Mouse (Mus musculus) ES-Bruce4 (cell line): ENCODE results near the gene Rex1bd. TPM values are rescaled to one million over a fixed set of nuclear protein-coding genes. Genes with fewer than 3 reads are reported as not detected.

Source experiments
- H3K27ac ChIP-seq: 2 replicates; pipeline ENCODE4 v1.5.1; 2012; ENCODE audit warnings: low read length, inconsistent platforms; ENCODE audit not compliant: insufficient read depth
- H3K27me3 ChIP-seq: 2 replicates; pipeline ENCODE4 v1.6.1; 2012; ENCODE audit warnings: mild to moderate bottlenecking, low read length, inconsistent platforms; ENCODE audit not compliant: control insufficient read depth, poor library complexity, insufficient read depth, severe bottlenecking
- H3K36me3 ChIP-seq: 2 replicates; pipeline ENCODE4 v1.6.1; 2012; ENCODE audit warnings: inconsistent platforms, mild to moderate bottlenecking, low read length, moderate library complexity; ENCODE audit not compliant: control insufficient read depth, poor library complexity, insufficient read depth, severe bottlenecking
- H3K4me1 ChIP-seq: one replicate; pipeline ENCODE4 v1.8.1; 2011; ENCODE audit warnings: low read length; ENCODE audit not compliant: control insufficient read depth, insufficient read depth
- H3K4me3 ChIP-seq: 2 replicates; pipeline ENCODE4 v1.5.1; 2011; ENCODE audit warnings: low read depth, mild to moderate bottlenecking, low read length
- H3K9ac ChIP-seq: 2 replicates; pipeline ENCODE4 v1.6.1; 2012; ENCODE audit warnings: low read depth, mild to moderate bottlenecking, inconsistent platforms; ENCODE audit not compliant: poor library complexity, severe bottlenecking
- H3K9me3 ChIP-seq: replicated peaks from 2 replicates; pipeline ENCODE4 v1.6.1; 2012; ENCODE audit warnings: mild to moderate bottlenecking, low read length, inconsistent platforms; ENCODE audit not compliant: control insufficient read depth, poor library complexity, insufficient read depth, severe bottlenecking
- CTCF ChIP-seq: IDR thresholded peaks from one replicate; pipeline ENCODE4 v1.8.1; 2011; ENCODE audit warnings: low read depth, low read length
- EP300 ChIP-seq: IDR thresholded peaks from 2 replicates; pipeline ENCODE4 v1.6.1; 2011; ENCODE audit warnings: low read depth, low read length; ENCODE audit not compliant: insufficient read depth
- POLR2A ChIP-seq: IDR thresholded peaks from one replicate; pipeline ENCODE4 v1.8.1; 2011; ENCODE audit warnings: low read length; ENCODE audit not compliant: insufficient read depth
- polyA plus RNA-seq: library from polyadenylated mRNA; stranded (reverse); fragments of >200 nt; gene quantifications from 2 replicates; pipeline ENCODE4 v1.2.4, GENCODE M21; 2011; ENCODE audit warnings: low read depth; ENCODE audit not compliant: missing spikeins, insufficient read depth, insufficient read length

The Rex1bd gene
- polyA plus RNA-seq, 1 experiment, result 40.0 TPM

GRCm38 (mm10) chr8:70477269-70477982 is 29.1 kb downstream of the Rex1bd start:
- H3K9me3 ChIP-seq, result no peaks in the 10 kb centered on the region
- no peaks in the 10 kb centered on the region for H3K36me3 ChIP-seq
- H3K4me1 ChIP-seq, result no peaks in the 10 kb centered on the region
- H3K9ac ChIP-seq, result 0 out of 2 replicates have a peak overlapping the region, but pooled peaks have one; percentile 5
- H3K27me3 ChIP-seq, result no peaks in the 10 kb centered on the region
- H3K27ac ChIP-seq, result peak overlapping the region; percentile 49
- peak overlapping the region; percentile 66 for H3K4me3 ChIP-seq
- peak; percentile 4; the same call in 1 of the 2 replicates for TF ChIP-seq EP300
- TF ChIP-seq CTCF, result no peak
- TF ChIP-seq POLR2A, result no peak

GRCm38 (mm10) chr8:70476333-70477268 is 30.0 kb downstream of the Rex1bd start, which contains the start of gene Klhl26:
Gene Klhl26, minus strand, starts transcription at chr8:70476968.
- H3K4me1 ChIP-seq, result no peaks in the 10 kb centered on the region
- H3K27me3 ChIP-seq, result no peaks in the 10 kb centered on the region
- peak within 1 kb of the TSS; percentile 91 for H3K9ac ChIP-seq
- TF ChIP-seq EP300 (no peak), CTCF (no peak)
- H3K9me3 ChIP-seq, result no peaks in the 10 kb centered on the region
- peak within 1 kb of the TSS; percentile 49 for H3K27ac ChIP-seq
- peak within 1 kb of the TSS; percentile 93 for H3K4me3 ChIP-seq
- H3K36me3 ChIP-seq, result no peaks in the 10 kb centered on the region

- Histone ChIP-seq H3K4me3 (no peak overlapping the region), H3K27me3 (no peaks in the 10 kb centered on the region), H3K36me3 (no peaks in the 10 kb centered on the region), H3K9ac (no peak overlapping the region), H3K4me1 (no peaks in the 10 kb centered on the region), H3K9me3 (no peaks in the 10 kb centered on the region), H3K27ac (no peak overlapping the region)
- TF ChIP-seq POLR2A (no peak), EP300 (no peak), CTCF (no peak)
Observed at GRCm38 (mm10) chr8:70471856-70472255, 34.7 kb downstream of the Rex1bd start.

GRCm38 (mm10) chr8:70469938-70470337 is 36.6 kb downstream of the Rex1bd start:
- no peaks in the 10 kb centered on the region for H3K36me3 ChIP-seq
- H3K27ac ChIP-seq, result no peak overlapping the region
- no peaks in the 10 kb centered on the region for H3K4me1 ChIP-seq
- no peak for TF ChIP-seq EP300
- TF ChIP-seq CTCF, result no peak
- TF ChIP-seq POLR2A, result no peak
- H3K4me3 ChIP-seq, result no peak overlapping the region
- H3K9me3 ChIP-seq, result no peaks in the 10 kb centered on the region
- H3K27me3 ChIP-seq, result no peaks in the 10 kb centered on the region
- H3K9ac ChIP-seq, result no peak overlapping the region

- Histone ChIP-seq H3K4me1 (no peaks in the 10 kb centered on the region), H3K4me3 (no peak overlapping the region), H3K9ac (no peak overlapping the region), H3K27ac (no peak overlapping the region), H3K27me3 (no peaks in the 10 kb centered on the region), H3K9me3 (no peaks in the 10 kb centered on the region), H3K36me3 (no peaks in the 10 kb centered on the region)
- TF ChIP-seq CTCF (no peak), POLR2A (no peak), EP300 (no peak)
Observed at GRCm38 (mm10) chr8:70469295-70469916, 37.1 kb downstream of the Rex1bd start.
